Mouse (Mus musculus) embryonic facial prominence, embryonic 13.5 days (tissue): ENCODE measurements around the gene Olfr1222. TPM values are rescaled to one million over a fixed set of nuclear protein-coding genes. Genes with fewer than 3 reads are reported as not detected.

ENCODE experiments used
- polyA plus RNA-seq: library from polyadenylated mRNA; unstranded; fragments of >200 nt; fragmentation: Nextera tagmentation; extraction: Ambion mirVana; gene quantifications from 2 replicates; pipeline ENCODE4 v1.2.1, GENCODE M21; 2015

Olfr1222 gene
- polyA plus RNA-seq, 1 experiment from 2014 or later = not detected

Other genes starting within 250 kb of the Olfr1222 start
- gene Olfr1208, start 230.7 kb downstream of the Olfr1222 start, polyA plus RNA-seq = not detected in 2 replicates
- 0.10 TPM in 1 of 2 replicates, not detected in the other for gene Olfr1209, start 217.9 kb downstream of the Olfr1222 start, polyA plus RNA-seq
- not detected in 2 replicates for gene Olfr1211, start 194.9 kb downstream of the Olfr1222 start, polyA plus RNA-seq
- gene Olfr1212, start 179.1 kb downstream of the Olfr1222 start, polyA plus RNA-seq = not detected in 2 replicates
- not detected in 2 replicates for gene Gm13762, start 152.8 kb downstream of the Olfr1222 start, polyA plus RNA-seq
- not detected in 2 replicates for gene Olfr1214, start 140.4 kb downstream of the Olfr1222 start, polyA plus RNA-seq
- gene Olfr1215, start 126.1 kb downstream of the Olfr1222 start, polyA plus RNA-seq = not detected in 2 replicates
- gene Olfr1216, start 114.7 kb downstream of the Olfr1222 start, polyA plus RNA-seq = not detected in 2 replicates
- gene Olfr1217, start 101.0 kb downstream of the Olfr1222 start, polyA plus RNA-seq = 0.07 TPM in 1 of 2 replicates, not detected in the other
- not detected in 2 replicates for gene Olfr1218, start 71.9 kb downstream of the Olfr1222 start, polyA plus RNA-seq
- not detected in 2 replicates for gene Olfr1219, start 49.5 kb downstream of the Olfr1222 start, polyA plus RNA-seq
- gene Olfr1220, start 26.2 kb downstream of the Olfr1222 start, polyA plus RNA-seq = not detected in 2 replicates
- gene Olfr1221, start 15.8 kb downstream of the Olfr1222 start, polyA plus RNA-seq = not detected in 2 replicates
- not detected in 2 replicates for gene Olfr1223, start 18.5 kb upstream of the Olfr1222 start, polyA plus RNA-seq
- not detected in 2 replicates for gene Olfr1224-ps1, start 31.0 kb upstream of the Olfr1222 start, polyA plus RNA-seq
- not detected in 2 replicates for gene Olfr1225, start 41.6 kb upstream of the Olfr1222 start, polyA plus RNA-seq
- not detected in 2 replicates for gene Olfr1226, start 67.0 kb upstream of the Olfr1222 start, polyA plus RNA-seq
- not detected in 2 replicates for gene Olfr1228, start 121.0 kb upstream of the Olfr1222 start, polyA plus RNA-seq
- not detected in 2 replicates for gene Olfr1229, start 155.0 kb upstream of the Olfr1222 start, polyA plus RNA-seq
- not detected in 2 replicates for gene Olfr1230, start 164.2 kb upstream of the Olfr1222 start, polyA plus RNA-seq
- gene Olfr1231, start 174.0 kb upstream of the Olfr1222 start, polyA plus RNA-seq = not detected in 2 replicates
- gene Olfr1232, start 196.6 kb upstream of the Olfr1222 start, polyA plus RNA-seq = not detected in 2 replicates
- gene Olfr1233, start 209.3 kb upstream of the Olfr1222 start, polyA plus RNA-seq = not detected in 2 replicates
- not detected in 2 replicates for gene Olfr1234, start 231.8 kb upstream of the Olfr1222 start, polyA plus RNA-seq